Comparison of ENCODE assay signal across 16 mouse cellular contexts in the genomic region with DNA sequence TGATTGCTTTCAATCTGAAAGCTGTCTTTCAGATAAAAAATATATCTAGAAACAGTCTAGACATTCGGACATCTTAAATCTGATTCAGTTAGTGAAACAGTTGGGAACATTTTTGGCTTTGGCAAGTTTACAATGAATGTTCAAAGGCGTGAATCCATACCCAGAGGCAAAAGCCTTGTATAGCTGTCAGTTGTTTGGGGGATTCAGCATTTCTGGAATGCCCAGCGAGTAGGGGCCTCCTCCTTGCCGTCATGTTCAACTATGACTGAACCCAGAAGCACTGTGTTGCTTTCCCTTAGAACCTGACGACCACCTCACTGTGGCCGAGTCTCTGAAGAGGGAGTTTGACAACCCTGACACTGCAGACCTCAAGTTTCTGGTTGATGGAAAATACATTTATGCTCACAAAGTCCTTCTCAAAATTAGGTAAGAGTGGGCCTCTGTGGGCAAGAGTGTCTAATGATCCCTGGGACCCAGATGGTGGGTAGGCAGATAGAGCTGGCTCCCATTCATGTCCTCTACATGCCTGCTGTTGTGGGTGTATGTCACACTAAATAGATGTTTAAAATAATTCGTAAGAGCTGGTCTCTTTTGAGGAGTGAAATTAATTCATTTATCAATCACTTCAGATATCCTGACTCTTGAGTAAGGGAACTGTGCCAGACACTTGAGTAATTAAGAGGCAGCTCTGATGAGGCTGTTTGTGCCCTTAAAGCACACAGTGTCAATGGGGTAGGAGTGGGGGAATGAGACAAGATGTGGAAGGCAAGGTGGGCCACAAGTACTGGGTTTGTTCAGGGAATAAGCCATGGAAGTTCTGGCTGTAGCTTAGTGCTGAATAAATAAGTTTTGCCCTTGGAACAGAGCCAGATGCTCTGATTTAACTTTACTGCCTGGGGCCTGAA. TPM values are rescaled to one million over a fixed set of nuclear protein-coding genes. Genes with fewer than 3 reads are reported as not detected.
DNase-seq lines count a peak whose midpoint lies in the region; ATAC-seq and TF ChIP-seq lines count a peak whose summit lies in the region.
"Had no signal": no experiment of that assay in that cellular context is flagged by ENCODE, and none has a peak within 500 bp of the region (broad histone marks: within the 10 kb centered on the region; RNA-seq: fewer than 3 reads in every experiment).

No protein-coding gene starts in this region.

- H3K9me3 ChIP-seq in kidney, embryonic 16.5 days (ENCODE audit: low read length), result no peaks in the 10 kb centered on the region
- H3K9me3 ChIP-seq: intestine, embryonic 15.5 days; midbrain, embryonic 15.5 days had no signal

- peaks cover 16% of the 10 kb centered on the region for H3K4me1 ChIP-seq in kidney, adult 2 months (ENCODE audit: control insufficient read depth, insufficient read depth, low read length)
- H3K4me1 ChIP-seq in kidney, embryonic 16.5 days (ENCODE audit: insufficient read depth, low read length), result no peaks in the 10 kb centered on the region
- H3K4me1 ChIP-seq: midbrain, embryonic 15.5 days had no signal

- H3K27me3 ChIP-seq in kidney, adult 2 months (replicated peaks; ENCODE audit: control insufficient read depth, insufficient read depth, low read length), result no peaks in the 10 kb centered on the region
- no peaks in the 10 kb centered on the region for H3K27me3 ChIP-seq in kidney, embryonic 16.5 days (ENCODE audit: insufficient read depth, low read length)
- H3K27me3 ChIP-seq: CH12.LX; intestine, embryonic 15.5 days; midbrain, embryonic 15.5 days had no signal

- no peaks in the 10 kb centered on the region for H3K36me3 ChIP-seq in kidney, adult 2 months (ENCODE audit: control insufficient read depth, insufficient read depth, low read length)
- H3K36me3 ChIP-seq in kidney, embryonic 16.5 days (ENCODE audit: insufficient read depth, low read length), result peaks cover 53% of the 10 kb centered on the region

- no peak overlapping the region for H3K4me2 ChIP-seq in kidney, embryonic 16.5 days (replicated peaks; ENCODE audit: low read depth, low read length)
- H3K4me2 ChIP-seq: intestine, embryonic 15.5 days; midbrain, embryonic 15.5 days had no signal

- no peak overlapping the region for H3K4me3 ChIP-seq in kidney, adult 2 months (ENCODE audit: insufficient read depth, low read depth, low read length)
- H3K4me3 ChIP-seq in kidney, embryonic 16.5 days (ENCODE audit: low read length), result no peak overlapping the region
- H3K4me3 ChIP-seq: erythroblast, embryonic 14.5 days; intestine, embryonic 15.5 days; midbrain, embryonic 15.5 days had no signal

- ATAC-seq in kidney, embryonic 16.5 days (ENCODE audit: low FRiP score, low TSS enrichment), result no peak
- ATAC-seq: intestine, embryonic 15.5 days; midbrain, embryonic 15.5 days had no signal

- TF ChIP-seq CTCF in kidney, adult 2 months (conservative IDR thresholded peaks at IDR 0.05; ENCODE audit: insufficient read depth, insufficient read length, low read depth, low read length), result no peak

- WGBS in kidney, adult 2 months, result 82% methylated on average over 7 of the region's 7 CpGs
- 75% methylated on average over 7 of the region's 7 CpGs for WGBS in kidney, embryonic 16.5 days

- H3K9ac ChIP-seq in kidney, embryonic 16.5 days (replicated peaks; ENCODE audit: low read length), result no peak overlapping the region
- H3K9ac ChIP-seq: intestine, embryonic 15.5 days; midbrain, embryonic 15.5 days had no signal

- H3K27ac ChIP-seq in kidney, adult 2 months (ENCODE audit: insufficient read depth, low read depth, low read length), result no peak overlapping the region
- no peak overlapping the region for H3K27ac ChIP-seq in kidney, embryonic 16.5 days (ENCODE audit: low read length)
- H3K27ac ChIP-seq: intestine, embryonic 15.5 days; midbrain, embryonic 15.5 days had no signal

- peak; percentile 36 for DNase-seq in kidney, adult 2 months
- DNase-seq in MN1 (ENCODE audit: low spot score), result peak; percentile 9
- DNase-seq in adipocyte (ENCODE audit: low spot score), result peak; percentile 29
- peak; percentile 72 to 86 for DNase-seq in layer of hippocampus, adult 18-20 months (ENCODE audit: low spot score in 2 of 2)
- no peak for DNase-seq in adrenal gland, adult 8-10 months
- DNase-seq in urinary bladder, postnatal 14 days (ENCODE audit: low spot score), result no peak
- DNase-seq: cerebellum, postnatal 25 days; gastrocnemius, postnatal 25 days; heart, postnatal 14 days; kidney, postnatal 4 days; lung, postnatal 10 days had no signal

- no peak for TF ChIP-seq POLR2A in kidney, adult 2 months (IDR thresholded peaks at IDR 0.05; ENCODE audit: low read depth, low read length)

RNA-seq across cellular contexts. Expression of gene Rcbtb2, which starts 51.5 kb away (rescaled TPM):
- 32.3 and 33.2 TPM in 2 replicates for polyA plus RNA-seq in kidney, adult 2 months (2012; rRNA removed)
- polyA plus RNA-seq in kidney, embryonic 16.5 days (2015; fragmentation: Nextera tagmentation; extraction: Ambion mirVana), result 123 and 127 TPM in 2 replicates
- 10 to 100 TPM; 24.5 to 31.7 TPM for total RNA-seq in layer of hippocampus, adult 18-20 months (2021)
- 10 to 100 TPM; 30.0 to 45.1 (median 35.5) TPM for total RNA-seq in adrenal gland, adult 8-10 months (2022)

Comparison
In these comparisons a context has a peak if more than half of its experiments do, and no peak if none do; other contexts are left out.
1. DNase-seq: peak in kidney, adult 2 months (single experiment), MN1 (single experiment), adipocyte (single experiment) and layer of hippocampus, adult 18-20 months (2 of 2); none in adrenal gland, adult 8-10 months (single experiment) and urinary bladder, postnatal 14 days (single experiment).